Mouse (Mus musculus) frontal cortex, adult (tissue): Measurements from ENCODE around the gene Zg16.
"Not testable (repeated sequence)": the region's sequence is repeated elsewhere in the genome, so short reads cannot be mapped to it uniquely, and the experiment has no call there.

Source experiments
- ATAC-seq: cut with Nextera tagmentation; 2 replicates; pipeline ENCODE4 v1.9.2; 2017; ENCODE audit warnings: mild to moderate bottlenecking, moderate library complexity, mixed read lengths; ENCODE audit not compliant: low TSS enrichment

The Zg16 gene

GRCm38 (mm10) chr7:127104560-127105332 is 17.6 kb upstream of the Zg16 start:
- ATAC-seq = peak; percentile 62

GRCm38 (mm10) chr7:127103960-127104359 is 16.8 kb upstream of the Zg16 start:
- ATAC-seq = no peak

- ATAC-seq = no peak
These were observed 15.0 kb upstream of the Zg16 start for GRCm38 (mm10) chr7:127102148-127102547.

- ATAC-seq = no peak
These were observed 14.4 kb upstream of the Zg16 start for GRCm38 (mm10) chr7:127101451-127102016.

GRCm38 (mm10) chr7:127099528-127099927 is 12.4 kb upstream of the Zg16 start:
- no peak for ATAC-seq

- ATAC-seq = no peak
These were observed 11.8 kb upstream of the Zg16 start for GRCm38 (mm10) chr7:127098950-127099349.

GRCm38 (mm10) chr7:127098521-127098920 is 11.4 kb upstream of the Zg16 start:
- no peak for ATAC-seq

- ATAC-seq = no peak
These were observed 9.3 kb upstream of the Zg16 start for GRCm38 (mm10) chr7:127096456-127096855.

- no peak for ATAC-seq
These were observed 6.8 kb upstream of the Zg16 start for GRCm38 (mm10) chr7:127093914-127094313.

- ATAC-seq = no peak
These were observed 4.2 kb upstream of the Zg16 start, which contains the start of gene AI467606 for GRCm38 (mm10) chr7:127091114-127091896. TSS of gene AI467606 (plus strand) at chr7:127091359.

GRCm38 (mm10) chr7:127090154-127091113 is 3.3 kb upstream of the Zg16 start:
- no peak for ATAC-seq

- no peak for ATAC-seq
These were observed 2.0 kb upstream of the Zg16 start for GRCm38 (mm10) chr7:127088901-127089845.

- no peak for ATAC-seq
These were observed 955 bp upstream of the Zg16 start for GRCm38 (mm10) chr7:127088083-127088482.

- not testable (repeated sequence) for ATAC-seq
These were observed 1.4 kb downstream of the Zg16 start for GRCm38 (mm10) chr7:127085751-127086150.

GRCm38 (mm10) chr7:127084794-127085193 is 2.3 kb downstream of the Zg16 start:
- ATAC-seq = no peak

- no peak for ATAC-seq
These were observed 3.4 kb downstream of the Zg16 start for GRCm38 (mm10) chr7:127083689-127084088.

GRCm38 (mm10) chr7:127082995-127083394 is 4.1 kb downstream of the Zg16 start:
- no peak for ATAC-seq

- no peak for ATAC-seq
These were observed 4.9 kb downstream of the Zg16 start for GRCm38 (mm10) chr7:127082271-127082670.

- no peak for ATAC-seq
These were observed 7.1 kb downstream of the Zg16 start for GRCm38 (mm10) chr7:127080045-127080444.

GRCm38 (mm10) chr7:127077692-127078091 is 9.4 kb downstream of the Zg16 start:
- no peak for ATAC-seq
